Mouse (Mus musculus) kidney, postnatal 0 days (tissue): ENCODE results near the gene Gm49355. TPM values are rescaled to one million over a fixed set of nuclear protein-coding genes. Genes with fewer than 3 reads are reported as not detected.

Experiments used
- ATAC-seq: fragments of 200-750 bp; cut with Nextera tagmentation; replicated peaks from 2 replicates; pipeline ENCODE4 v1.8.0; 2017; ENCODE audit warnings: low read depth, moderate number of reproducible peaks, moderate TSS enrichment, moderate library complexity; ENCODE audit not compliant: low FRiP score
- DNase-seq: peaks from one replicate; pipeline ENCODE4 v3.0.0-alpha.2; 2016; ENCODE audit warnings: low spot score
- H3K27ac ChIP-seq: fragments of 300-500 bp; sonication (generic); 2 replicates; pipeline ENCODE4 v1.5.1; 2014; ENCODE audit warnings: mild to moderate bottlenecking
- H3K27me3 ChIP-seq: fragments of 300-500 bp; sonication (generic); 2 replicates; pipeline ENCODE4 v1.6.1; 2014; ENCODE audit warnings: low read length, mixed read lengths; ENCODE audit not compliant: insufficient read depth
- H3K36me3 ChIP-seq: fragments of 300-500 bp; sonication (generic); 2 replicates; pipeline ENCODE4 v1.6.1; 2014; ENCODE audit warnings: low read length, mixed read lengths; ENCODE audit not compliant: insufficient read depth
- H3K4me1 ChIP-seq: fragments of 300-500 bp; sonication (generic); replicated peaks from 2 replicates; pipeline ENCODE4 v1.6.1; 2014; ENCODE audit warnings: antibody characterized with exemption, low read length, mixed read lengths; ENCODE audit not compliant: insufficient read depth
- H3K4me2 ChIP-seq: fragments of 300-500 bp; sonication (generic); 2 replicates; pipeline ENCODE4 v1.6.1; 2014; ENCODE audit warnings: mild to moderate bottlenecking, low read length, moderate library complexity, mixed read lengths
- H3K4me3 ChIP-seq: fragments of 300-500 bp; sonication (generic); replicated peaks from 2 replicates; pipeline ENCODE4 v1.5.1; 2014; ENCODE audit warnings: low read depth, low read length
- H3K9ac ChIP-seq: fragments of 300-500 bp; sonication (generic); 2 replicates; pipeline ENCODE4 v1.6.1; 2014; ENCODE audit warnings: low read depth, low read length
- H3K9me3 ChIP-seq: fragments of 300-500 bp; sonication (generic); replicated peaks from 2 replicates; pipeline ENCODE4 v1.6.1; 2016; ENCODE audit warnings: low read length, inconsistent platforms, mixed read lengths
- CTCF ChIP-seq: IDR thresholded peaks from 2 replicates; pipeline ENCODE4 v1.5.1; 2016; ENCODE audit warnings: antibody characterized with exemption, low read depth, mild to moderate bottlenecking, moderate library complexity
- WGBS: fragments of 180-500 bp; shearing (Covaris S2); extraction: QIAGEN DNeasy Blood & Tissue Kit; methylation state at CpG from one replicate; pipeline ENCODE4 v1.1.7; 2014; 5-methylcytosine and 5-hydroxymethylcytosine counted together
- polyA plus RNA-seq: library from polyadenylated mRNA; unstranded; fragments of >200 nt; fragmentation: Nextera tagmentation; extraction: Ambion mirVana; gene quantifications from 2 replicates; pipeline ENCODE4 v1.2.1, GENCODE M21; 2015

Gene Gm49355
- polyA plus RNA-seq, 1 experiment from 2014 or later = 0.21 TPM

- Histone ChIP-seq H3K4me1 (no peaks in the 10 kb centered on the region), H3K4me2 (no peak overlapping the region), H3K9me3 (no peaks in the 10 kb centered on the region), H3K36me3 (no peaks in the 10 kb centered on the region), H3K27me3 (no peaks in the 10 kb centered on the region), H3K27ac (no peak overlapping the region), H3K9ac (no peak overlapping the region), H3K4me3 (no peak overlapping the region)
- DNase-seq (no peak), ATAC-seq (no peak)
- TF ChIP-seq CTCF = no peak
Observed at GRCm38 (mm10) chr14:12299171-12299570, 15.4 kb downstream of the Gm49355 start.

GRCm38 (mm10) chr14:12299654-12300053, 15.9 kb downstream of the Gm49355 start:
- H3K4me2 ChIP-seq = no peak overlapping the region
- H3K27ac ChIP-seq = no peak overlapping the region
- H3K9ac ChIP-seq = no peak overlapping the region
- no peaks in the 10 kb centered on the region for H3K36me3 ChIP-seq
- DNase-seq = no peak
- no peak for TF ChIP-seq CTCF
- no peak overlapping the region for H3K4me3 ChIP-seq
- H3K27me3 ChIP-seq = no peaks in the 10 kb centered on the region
- H3K9me3 ChIP-seq = no peaks in the 10 kb centered on the region
- WGBS = 86% methylated on average over 6 of the region's 6 CpGs
- no peak for ATAC-seq
- no peaks in the 10 kb centered on the region for H3K4me1 ChIP-seq

GRCm38 (mm10) chr14:12300275-12300674, 16.5 kb downstream of the Gm49355 start:
- no peaks in the 10 kb centered on the region for H3K27me3 ChIP-seq
- H3K9me3 ChIP-seq = no peaks in the 10 kb centered on the region
- no peak overlapping the region for H3K9ac ChIP-seq
- TF ChIP-seq CTCF = no peak
- no peak overlapping the region for H3K4me2 ChIP-seq
- 78% methylated on average over 4 of the region's 4 CpGs for WGBS
- ATAC-seq (no peak), DNase-seq (no peak)
- no peaks in the 10 kb centered on the region for H3K4me1 ChIP-seq
- H3K36me3 ChIP-seq = no peaks in the 10 kb centered on the region
- no peak overlapping the region for H3K27ac ChIP-seq
- no peak overlapping the region for H3K4me3 ChIP-seq

GRCm38 (mm10) chr14:12300677-12301076, 16.9 kb downstream of the Gm49355 start:
- Histone ChIP-seq H3K9me3 (no peaks in the 10 kb centered on the region), H3K27ac (no peak overlapping the region), H3K4me1 (no peaks in the 10 kb centered on the region), H3K36me3 (no peaks in the 10 kb centered on the region), H3K4me2 (no peak overlapping the region), H3K9ac (no peak overlapping the region), H3K27me3 (no peaks in the 10 kb centered on the region), H3K4me3 (no peak overlapping the region)
- ATAC-seq = no peak
- 66% methylated on average over 3 of the region's 3 CpGs for WGBS
- TF ChIP-seq CTCF = peak; percentile 68
- peak; percentile 50 for DNase-seq

GRCm38 (mm10) chr14:12303106-12303505, 19.3 kb downstream of the Gm49355 start:
- H3K27me3 ChIP-seq = no peaks in the 10 kb centered on the region
- no peaks in the 10 kb centered on the region for H3K36me3 ChIP-seq
- TF ChIP-seq CTCF = no peak
- no peak overlapping the region for H3K9ac ChIP-seq
- WGBS = 56% methylated on average over 2 of the region's 2 CpGs
- no peaks in the 10 kb centered on the region for H3K4me1 ChIP-seq
- no peak for DNase-seq
- H3K9me3 ChIP-seq = no peaks in the 10 kb centered on the region
- no peak overlapping the region for H3K4me2 ChIP-seq
- H3K27ac ChIP-seq = no peak overlapping the region
- ATAC-seq = no peak
- no peak overlapping the region for H3K4me3 ChIP-seq

GRCm38 (mm10) chr14:12333622-12334021, 49.8 kb downstream of the Gm49355 start:
- Histone ChIP-seq H3K9ac (no peak overlapping the region), H3K4me3 (no peak overlapping the region), H3K27me3 (peaks cover 36% of the 10 kb centered on the region), H3K4me2 (no peak overlapping the region), H3K36me3 (no peaks in the 10 kb centered on the region), H3K27ac (no peak overlapping the region), H3K4me1 (no peaks in the 10 kb centered on the region), H3K9me3 (no peaks in the 10 kb centered on the region)
- ATAC-seq (no peak), DNase-seq (no peak)
- whole genome bisulfite sequencing = 82% methylated on average over 7 of the region's 7 CpGs
- TF ChIP-seq CTCF = peak; percentile 44; the same call in 1 of the 2 replicates

- Histone ChIP-seq H3K36me3 (no peaks in the 10 kb centered on the region), H3K9ac (no peak overlapping the region), H3K27ac (no peak overlapping the region), H3K9me3 (no peaks in the 10 kb centered on the region), H3K4me1 (no peaks in the 10 kb centered on the region), H3K4me3 (no peak overlapping the region), H3K27me3 (peaks cover 46% of the 10 kb centered on the region), H3K4me2 (no peak overlapping the region)
- DNase-seq (no peak), ATAC-seq (no peak)
- TF ChIP-seq CTCF = no peak
- 34% methylated on average over 7 of the region's 7 CpGs for WGBS
Observed at GRCm38 (mm10) chr14:12334925-12335324, 51.1 kb downstream of the Gm49355 start.
